Mouse (Mus musculus) gastrocnemius, postnatal 14 days (tissue): ENCODE results near the gene Dram2. TPM values are rescaled to one million over a fixed set of nuclear protein-coding genes. Genes with fewer than 3 reads are reported as not detected.
A peak's percentile ranks its signal among the peaks of the same experiment; 100 is the strongest.
"Not testable (repeated sequence)": the region's sequence is repeated elsewhere in the genome, so short reads cannot be mapped to it uniquely, and the experiment has no call there.

Experiments
- DNase-seq: peaks from one replicate; pipeline ENCODE4 v3.0.0; 2021; ENCODE audit warnings: mixed read lengths
- intact Hi-C: fragments of 180-260 bp; cut with DNase I; formaldehyde crosslinking; loops from one replicate; pipeline ENCODE4 v1.15.1; 2025; ENCODE audit warnings: low total_unique reads
- long read RNA-seq, 2 experiments: library from polyadenylated mRNA; stranded (forward); transcript quantifications; one replicate each; pipeline ENCODE4 v2.0.0; 2021
- total RNA-seq, 2 experiments: library from RNA; stranded (reverse); gene quantifications; 2 replicates each; pipeline ENCODE4 v1.2.3; 2021

Gene Dram2
- total RNA-seq = 10 to 100 TPM; 60.9 to 69.0 TPM
- long read RNA-seq, experiment 1, transcript Dram2-202 (9 exons, 3,271 nt) = major isoform, 25 of 40 reads
- long read RNA-seq, experiment 1, partial matches to known transcripts = 1 of 40 reads
- long read RNA-seq, experiment 1, other reads (novel, unspliced or antisense) = 11 of 40 reads
- long read RNA-seq, experiment 2, transcript Dram2-202 (9 exons, 3,271 nt) = major isoform, 22 of 33 reads
- long read RNA-seq, experiment 2, partial matches to known transcripts = 3 of 33 reads
- long read RNA-seq, experiment 2, other reads (novel, unspliced or antisense) = 5 of 33 reads

DNA sequence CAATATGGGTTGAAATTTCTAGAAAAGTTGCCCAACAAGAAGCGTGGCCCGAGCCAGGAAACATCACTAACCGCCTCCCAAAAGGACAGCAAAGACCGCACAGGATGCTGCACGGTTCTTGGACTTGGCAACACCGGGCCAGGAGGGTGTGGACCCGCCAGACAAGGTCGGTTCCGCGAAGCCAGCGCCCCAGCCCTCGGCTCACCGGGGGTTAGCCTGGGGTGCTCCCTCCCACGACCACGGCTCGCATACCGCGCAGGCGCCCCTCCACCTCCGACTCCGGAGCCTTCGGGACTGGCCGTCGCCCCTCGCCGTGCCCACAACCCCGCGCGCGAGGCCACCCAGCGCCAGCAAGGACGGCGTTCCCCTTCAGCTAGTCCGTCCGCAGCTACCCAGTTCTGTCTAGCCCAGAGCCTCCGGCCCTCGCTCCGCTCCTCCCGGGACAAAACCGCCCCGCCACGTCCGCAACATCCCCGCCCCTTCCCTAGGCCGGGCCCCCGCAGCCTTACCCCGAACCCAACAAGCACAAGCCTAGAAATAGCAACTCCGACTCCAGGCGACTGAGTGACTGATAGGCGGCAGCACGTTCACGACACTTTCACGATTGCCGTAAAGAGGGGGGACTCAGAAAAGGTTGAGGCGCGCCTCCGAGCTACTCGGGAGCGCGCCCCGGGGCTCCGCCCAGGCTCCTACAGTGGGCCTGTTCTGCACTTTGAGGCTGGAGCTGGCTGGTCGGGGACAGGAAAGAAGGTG, at the start of gene Dram2, which contains the start of gene Cept1:
Gene Dram2 (plus strand): TSS at position 628 of the 753 bp plus-strand sequence.
Gene Cept1 (minus strand): TSS at position 632 of the 753 bp plus-strand sequence.
- intact Hi-C loops = no loop called here
- DNase-seq = peak; percentile 91

DNA sequence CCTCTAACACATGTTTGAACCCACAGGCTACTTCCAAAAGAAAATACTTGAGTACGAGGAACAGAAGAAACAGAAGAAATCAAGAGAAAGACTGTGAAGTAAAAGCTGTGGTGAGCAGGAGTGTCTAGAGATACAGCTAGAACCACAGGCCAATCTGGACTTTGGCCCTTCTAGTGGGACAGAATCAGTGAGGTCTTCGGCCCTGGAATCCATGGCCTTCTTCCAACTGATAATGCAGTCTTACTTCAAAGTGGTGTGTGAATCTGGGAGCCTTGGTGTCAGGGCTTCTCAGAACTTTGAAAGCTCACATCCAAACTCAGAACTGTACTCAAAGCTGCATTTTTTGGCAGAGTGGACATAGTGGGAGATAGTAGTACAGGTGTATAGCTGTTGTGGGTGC, 47.1 kb upstream of the Dram2 start:
- intact Hi-C loops = no loop called here
- no peak for DNase-seq

DNA sequence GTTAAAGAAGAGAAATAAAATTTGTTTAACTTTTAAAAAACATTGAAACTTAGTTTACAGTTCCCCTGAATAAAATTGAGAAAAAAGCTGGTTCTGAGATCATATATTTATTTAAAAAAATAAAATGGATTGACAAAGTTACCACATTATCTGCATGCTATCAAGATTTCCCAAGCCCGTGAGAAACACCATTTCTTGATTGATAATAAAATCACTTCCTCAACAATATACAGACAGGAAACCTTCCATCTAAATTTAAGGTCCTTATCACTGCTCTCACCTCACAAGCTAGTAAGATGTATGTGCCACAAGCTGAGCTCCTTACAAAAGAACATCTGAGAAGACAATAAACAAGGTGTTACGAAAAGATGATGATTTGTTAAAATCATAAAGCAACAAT, 44.7 kb upstream of the Dram2 start:
- DNase-seq = no peak
- intact Hi-C loops = no loop called here

DNA sequence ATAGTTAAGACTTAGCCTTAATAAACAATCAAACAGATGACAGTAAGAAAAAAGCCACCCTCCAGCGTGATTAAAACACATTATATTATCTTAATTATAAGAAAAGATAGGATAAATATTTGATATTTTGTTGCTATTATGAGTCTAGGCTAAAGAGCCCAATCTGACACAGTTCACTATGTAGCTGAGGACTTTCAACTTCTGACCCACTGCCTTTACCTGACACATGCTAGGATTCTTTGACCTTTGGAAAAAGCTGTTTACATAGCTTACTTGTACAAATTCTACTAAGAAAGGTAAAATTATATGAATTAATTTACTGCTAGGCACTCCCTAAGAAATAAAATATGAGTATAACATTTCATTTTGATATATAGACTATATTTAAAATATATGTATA, 36.9 kb upstream of the Dram2 start:
- intact Hi-C loops = no loop called here
- no peak for DNase-seq

DNA sequence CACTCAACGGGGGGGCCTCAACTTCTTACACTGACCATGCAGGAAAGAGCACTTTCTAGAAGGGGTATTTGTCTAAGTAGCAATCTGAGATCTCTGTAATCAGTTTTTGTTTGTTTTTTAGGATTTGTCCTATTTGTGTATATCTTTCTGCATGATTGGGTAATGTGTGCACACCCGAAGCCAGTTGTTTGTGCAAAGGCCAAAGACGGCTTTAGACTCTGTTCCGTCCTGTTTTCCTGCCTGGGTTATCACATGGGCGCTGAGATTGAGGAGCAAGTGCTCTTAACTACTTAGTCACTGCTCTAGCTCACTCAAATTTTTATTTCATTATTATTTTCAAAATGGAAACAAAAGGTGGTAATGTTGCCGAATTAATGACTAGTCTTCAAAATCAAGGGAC, 32.6 kb upstream of the Dram2 start:
- no peak for DNase-seq
- intact Hi-C loops = no loop called here

DNA sequence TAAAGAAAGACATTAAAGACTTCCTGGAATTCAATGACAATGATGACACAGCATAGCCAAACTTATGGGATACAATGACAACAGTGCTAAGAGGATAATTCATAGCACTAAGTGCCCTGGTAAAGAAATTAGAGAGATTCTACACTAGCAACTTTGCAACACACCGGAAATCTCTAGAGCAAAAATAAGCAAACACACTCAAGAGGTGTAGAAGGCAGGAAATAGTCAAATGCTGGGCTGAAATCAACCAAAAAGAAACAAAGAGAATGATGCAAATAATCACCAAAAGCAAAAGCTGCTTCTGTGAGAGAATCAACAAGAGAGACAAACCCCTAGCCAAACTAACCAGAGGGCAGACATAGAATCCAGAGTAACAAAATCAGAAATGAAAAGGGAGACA, 24.9 kb upstream of the Dram2 start:
- intact Hi-C loops = no loop called here
- no peak for DNase-seq

DNA sequence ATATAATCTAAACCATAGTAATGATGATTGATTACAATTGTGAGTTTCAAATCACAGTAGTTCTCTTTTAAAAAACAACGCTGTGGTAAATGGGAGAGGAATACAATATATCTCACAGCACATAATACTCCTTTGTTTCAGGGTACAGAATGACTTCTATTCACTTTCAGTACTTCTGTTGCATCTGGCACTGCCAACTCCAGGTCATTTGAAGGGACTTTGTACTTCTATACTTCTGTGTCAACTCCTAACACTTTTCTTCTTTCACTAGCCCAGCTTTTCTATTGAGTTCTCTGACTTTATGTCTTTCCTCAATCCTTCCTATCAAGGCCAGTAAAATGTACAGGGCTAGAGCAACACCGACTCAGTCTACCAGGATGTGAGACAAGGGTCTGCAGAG, 21.2 kb upstream of the Dram2 start:
- no peak for DNase-seq
- intact Hi-C loops = no loop called here

DNA sequence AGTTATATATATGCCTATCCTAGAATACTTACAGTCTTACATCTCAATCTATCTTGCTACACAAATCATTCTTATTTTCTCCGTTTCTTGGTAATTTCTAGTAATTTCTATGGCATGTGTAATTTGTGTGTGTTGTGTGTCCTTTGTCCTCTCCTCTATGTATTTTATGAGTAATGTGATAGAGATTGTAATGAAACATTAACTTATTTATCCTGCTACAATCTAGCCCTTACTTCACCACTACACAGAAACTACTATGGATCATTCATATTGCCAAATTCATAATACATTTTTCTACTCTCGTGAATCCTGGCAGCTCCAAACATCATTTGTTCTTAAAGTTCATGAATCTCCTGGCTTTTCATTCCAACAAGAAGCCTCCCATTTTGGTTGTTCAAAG, 19.6 kb upstream of the Dram2 start:
- DNase-seq = no peak
- intact Hi-C loops = no loop called here

DNA sequence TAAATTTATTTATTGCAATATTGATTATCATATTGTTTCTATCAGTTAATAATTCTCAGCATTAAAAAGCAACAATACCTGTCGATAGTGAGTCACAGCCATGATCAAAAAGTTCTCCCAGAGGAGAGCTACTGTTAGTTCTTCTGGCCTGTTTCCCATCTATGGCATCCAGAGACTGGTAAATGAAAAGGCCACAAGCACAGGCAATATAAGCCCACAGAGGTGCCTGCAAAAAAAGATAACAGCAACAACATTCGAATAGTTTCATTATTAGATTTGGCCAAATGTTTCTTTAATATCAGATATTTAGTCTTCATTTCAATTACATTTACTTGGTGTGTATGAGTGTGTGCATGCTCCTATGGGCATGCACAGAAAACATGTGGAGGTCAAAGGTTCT, 14.3 kb upstream of the Dram2 start:
- no peak for DNase-seq
- intact Hi-C loops = no loop called here

DNA sequence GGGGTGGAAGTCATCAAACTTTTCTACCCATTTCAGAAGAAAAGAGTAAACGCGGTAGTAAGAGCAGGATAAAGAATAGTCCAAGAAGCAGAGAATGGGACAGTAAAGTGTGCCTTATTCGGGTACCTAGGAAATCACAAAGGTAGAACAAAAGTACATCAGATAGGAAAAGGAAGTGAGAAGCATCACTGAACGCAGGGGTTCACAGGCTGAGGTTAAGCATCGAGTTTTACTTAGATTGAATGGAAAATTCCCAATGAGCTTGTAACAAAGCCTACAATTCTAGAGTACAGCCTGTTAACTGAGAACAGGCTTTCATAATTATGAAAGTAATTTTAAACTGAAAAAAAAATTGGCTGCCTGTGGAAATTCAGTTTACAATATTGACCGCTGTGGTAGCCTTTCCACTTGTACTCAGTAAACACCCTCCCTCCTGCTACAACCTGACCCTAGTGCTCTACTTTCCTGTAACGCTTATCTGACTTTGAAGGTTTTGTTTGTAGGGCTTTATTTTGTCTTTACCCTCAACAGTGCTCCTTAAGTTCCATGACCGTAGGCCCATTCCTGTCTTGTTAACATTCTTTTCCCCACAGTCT, 2.8 kb upstream of the Dram2 start:
- no peak for DNase-seq
- intact Hi-C loops = no loop called here

DNA sequence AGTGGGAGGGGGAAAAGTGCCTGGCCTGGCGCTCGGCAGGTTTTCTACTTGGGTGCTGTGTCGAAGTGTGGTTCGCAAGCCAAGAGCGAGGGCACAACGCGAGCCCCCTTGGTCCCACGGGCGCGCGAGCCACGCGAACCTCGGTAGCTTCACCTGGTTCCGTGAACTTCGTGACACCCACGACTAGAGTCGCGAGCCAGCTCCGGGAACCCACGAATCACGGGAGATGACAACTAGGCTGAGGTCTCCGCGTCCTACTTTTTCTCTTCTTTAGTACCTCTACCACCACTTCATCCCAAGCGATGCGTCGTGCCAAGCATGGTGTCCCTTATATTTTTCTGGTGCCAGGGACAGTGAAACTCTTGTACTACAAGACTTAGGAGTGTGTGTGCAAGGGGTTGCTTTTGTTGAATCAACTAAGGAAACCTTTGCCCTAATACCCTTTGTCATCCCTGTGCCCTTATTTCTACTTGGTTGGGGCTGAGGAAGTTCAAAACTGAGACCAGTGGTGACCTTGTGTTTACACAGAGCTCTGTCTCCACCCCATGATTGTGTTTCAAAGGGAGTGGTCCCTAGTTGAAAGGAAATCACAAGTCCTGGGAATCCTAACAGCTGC, 434 bp downstream of the Dram2 start:
- DNase-seq = no peak
- intact Hi-C loops = no loop called here

DNA sequence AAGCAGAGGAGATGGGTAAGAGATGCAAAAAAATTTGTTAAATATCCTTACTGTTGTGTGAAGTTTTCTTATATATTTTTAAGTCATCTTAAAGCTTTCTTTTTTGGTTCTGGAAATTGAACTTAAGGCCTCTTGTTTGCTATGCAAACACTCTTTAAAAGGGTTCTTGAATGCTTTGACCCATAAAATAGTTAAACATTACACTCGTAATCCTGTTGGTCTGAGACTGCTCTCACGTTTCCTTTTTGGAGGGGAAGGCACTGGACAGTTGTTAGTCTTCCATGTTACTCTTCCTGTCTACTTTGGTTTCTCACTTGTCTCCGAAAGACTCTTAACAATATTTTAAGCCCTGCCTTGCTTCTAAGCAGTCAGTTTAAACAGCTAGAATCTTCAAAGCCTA, 1.4 kb downstream of the Dram2 start:
- no peak for DNase-seq
- intact Hi-C loops = no loop called here

DNA sequence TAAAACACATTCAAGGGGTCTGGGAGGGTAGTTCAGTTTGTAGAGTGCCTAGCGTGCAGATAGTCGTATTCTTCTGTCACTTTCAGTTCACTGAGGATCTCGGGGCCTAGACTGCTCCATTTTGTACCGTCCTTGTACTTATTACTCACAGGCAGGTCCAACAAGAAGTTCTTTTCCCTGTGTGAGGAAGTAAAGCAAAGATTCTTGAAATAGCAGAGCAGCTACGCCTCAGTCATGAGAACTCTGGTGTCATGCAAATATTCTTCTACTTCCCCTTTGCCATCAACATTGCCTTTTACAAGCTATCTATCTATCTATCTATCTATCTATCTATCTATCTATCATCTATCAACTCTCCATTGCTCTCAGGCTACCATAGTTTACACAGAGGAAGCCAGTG, 5.8 kb downstream of the Dram2 start:
- no peak for DNase-seq
- intact Hi-C loops = no loop called here

DNA sequence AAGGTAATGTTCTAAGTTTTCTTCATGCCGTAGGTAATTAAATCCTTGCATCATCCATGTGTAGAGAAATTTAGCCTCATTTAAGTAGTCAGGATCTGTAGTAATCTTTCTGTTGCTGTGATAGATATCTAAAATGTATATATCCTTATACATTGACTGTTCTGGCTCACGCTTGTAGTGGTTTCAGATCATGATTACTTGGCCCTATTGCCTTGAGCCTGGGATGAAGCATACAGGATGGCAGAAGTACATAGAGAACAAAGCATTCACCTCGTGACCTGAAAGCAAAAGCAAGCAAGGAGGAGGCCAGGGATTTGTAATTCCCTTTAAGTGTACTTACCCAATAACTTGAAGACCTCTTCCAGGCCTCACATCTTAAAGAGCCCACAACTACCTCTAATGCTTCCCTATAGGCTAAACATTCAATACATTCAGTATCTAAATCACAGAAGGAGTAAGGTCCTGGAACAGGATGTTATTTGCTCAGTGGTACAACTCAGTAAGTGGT, 8.2 kb downstream of the Dram2 start:
- DNase-seq = no peak
- intact Hi-C loops = no loop called here

DNA sequence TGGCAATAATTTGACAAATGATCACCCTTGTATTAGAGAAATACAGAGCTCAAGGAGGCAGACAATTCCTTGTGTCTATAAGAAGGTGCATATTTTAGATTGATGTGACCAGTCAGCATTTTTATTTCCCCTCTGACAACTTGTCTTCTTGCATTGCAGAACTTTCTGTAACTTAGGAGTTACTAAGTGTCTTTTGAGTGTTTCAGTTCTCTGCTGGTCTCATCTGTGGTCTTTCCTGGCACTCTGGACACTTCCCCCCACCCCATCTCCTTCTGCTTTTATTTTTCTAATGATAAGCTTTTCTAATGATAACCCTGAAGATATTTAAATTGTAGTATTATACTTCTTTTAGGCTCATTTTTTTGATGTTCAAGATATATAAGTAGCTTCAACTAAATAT, 10.7 kb downstream of the Dram2 start:
- DNase-seq = no peak
- intact Hi-C loops = no loop called here

DNA sequence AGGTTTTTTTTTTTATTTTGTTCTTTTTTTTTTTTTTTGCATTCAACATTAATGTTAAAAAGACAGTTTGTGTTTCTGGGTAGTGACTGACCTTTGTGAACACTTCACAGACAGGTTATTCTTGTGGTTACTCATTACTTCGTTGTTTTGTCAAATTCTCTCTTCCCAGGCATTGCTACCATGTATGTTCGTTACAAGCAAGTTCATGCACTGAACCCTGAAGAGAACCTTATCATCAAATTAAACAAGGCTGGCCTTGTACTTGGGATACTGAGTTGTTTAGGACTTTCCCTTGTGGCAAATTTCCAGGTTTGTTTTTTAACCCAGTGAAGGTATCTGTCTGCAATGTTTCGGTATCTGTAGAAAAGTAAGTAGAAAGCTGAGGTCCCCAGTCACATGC, 18.3 kb downstream of the Dram2 start:
- DNase-seq = no peak
- intact Hi-C loops = no loop called here

DNA sequence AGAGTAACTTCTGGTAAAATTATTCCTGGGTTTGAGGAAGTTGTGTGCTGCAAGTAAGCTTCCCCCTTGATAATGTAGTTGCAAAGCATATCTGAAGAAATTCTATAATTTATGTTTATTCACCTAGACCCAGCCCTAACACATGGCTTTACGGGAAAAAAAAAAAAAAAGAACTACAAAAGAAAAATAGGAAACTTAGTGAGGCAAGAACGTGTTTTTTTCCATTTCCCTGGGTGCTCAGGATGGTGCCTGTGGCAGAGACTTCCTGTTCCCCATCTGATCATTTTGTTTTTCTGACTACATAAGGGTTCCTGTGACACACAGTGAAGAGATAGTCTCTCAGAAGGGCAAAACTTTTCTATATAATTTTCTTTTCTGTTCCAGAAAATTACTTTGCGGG, 25.6 kb downstream of the Dram2 start:
- DNase-seq = no peak
- intact Hi-C loops = no loop called here

DNA sequence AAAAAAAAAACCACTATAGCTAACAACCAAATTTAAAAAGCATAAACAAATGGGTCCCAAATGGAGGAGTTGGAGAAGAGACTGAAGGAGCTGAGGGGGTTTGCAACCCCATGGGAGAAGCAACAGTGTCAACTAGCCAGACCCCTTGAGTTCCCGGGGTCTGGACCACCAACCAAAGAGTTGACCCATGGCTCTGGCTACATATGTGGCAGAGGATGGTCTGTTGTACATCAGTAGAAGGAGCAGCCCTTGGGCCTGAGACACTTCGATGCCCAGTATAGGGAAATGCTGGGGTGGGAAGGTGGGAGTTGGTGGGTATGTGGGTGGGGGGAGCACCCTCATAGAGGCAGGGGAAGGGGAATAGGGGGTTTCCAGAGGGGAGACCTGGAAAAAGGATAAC, 31.7 kb downstream of the Dram2 start:
- intact Hi-C loops = no loop called here

DNA sequence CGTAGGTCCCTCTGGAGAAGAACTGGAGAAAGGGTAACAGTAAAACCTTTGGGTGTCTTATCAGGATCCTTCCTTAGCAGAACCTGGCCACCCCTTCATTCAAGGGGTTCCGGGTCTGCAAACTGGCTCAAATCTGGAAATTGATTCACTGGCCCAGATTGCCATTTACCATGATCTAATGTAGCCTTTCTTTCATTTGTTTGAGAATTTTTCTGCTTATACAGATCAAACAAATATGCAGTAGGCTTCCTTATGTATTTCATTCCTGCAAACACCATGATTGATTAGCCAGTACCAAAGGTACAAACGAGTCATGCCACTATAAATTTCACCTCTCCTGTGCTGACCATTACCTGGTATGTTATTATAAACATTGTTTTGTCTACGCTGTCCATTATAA, 46.0 kb downstream of the Dram2 start:
- intact Hi-C loops, DNase-seq: not testable (repeated sequence)

More for the DNA sequence above, 31.7 kb downstream of the Dram2 start:
- DNase-seq = no peak

DNA sequence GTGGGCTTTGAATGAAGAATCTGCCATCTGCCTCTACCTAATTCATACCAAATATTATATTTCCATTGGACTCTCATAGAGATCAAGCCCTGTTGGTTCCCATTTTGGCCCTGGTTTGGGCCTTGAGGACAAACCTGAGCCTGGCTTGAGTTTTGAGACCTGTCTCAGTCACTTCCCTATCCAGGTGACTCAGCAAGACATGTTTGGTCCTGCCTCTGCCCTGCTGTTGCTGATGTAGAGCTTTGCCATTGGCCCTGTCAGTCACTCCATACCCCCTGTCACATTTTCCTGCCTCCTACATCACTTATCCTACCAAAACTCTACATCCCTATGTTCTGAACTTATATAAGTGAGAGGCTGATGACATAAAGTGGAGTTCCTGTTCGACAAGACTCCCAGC, 70.5 kb downstream of the Dram2 start:
- no peak for DNase-seq
- intact Hi-C loops = no loop called here
